Mouse (Mus musculus): ENCODE data around the gene Ezh1.

DNA sequence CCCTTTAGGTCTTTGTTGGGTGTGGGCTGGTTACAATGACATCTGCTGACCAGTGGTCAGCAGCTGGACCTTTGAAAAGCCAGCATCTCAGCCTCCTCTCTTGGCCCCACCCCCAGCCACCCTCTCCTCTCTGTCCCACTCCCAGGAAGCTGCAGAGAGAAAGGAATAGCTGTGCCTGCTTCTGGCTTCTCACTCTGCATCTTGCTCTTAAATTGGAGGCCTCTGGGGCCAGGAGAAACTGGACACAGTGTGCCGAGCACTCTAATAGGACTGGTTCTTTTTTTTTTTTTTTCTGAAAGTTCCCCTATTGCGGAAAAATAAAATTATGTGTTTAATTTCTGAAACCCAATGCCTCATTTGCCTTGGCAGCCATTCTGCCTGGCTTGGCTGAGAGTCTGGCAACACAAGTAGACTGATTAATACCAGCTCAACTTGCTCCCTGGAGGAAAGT is 3.8 kb upstream of the Ezh1 start:
- TF ChIP-seq CTCF (IDR thresholded peaks at IDR 0.05; ENCODE audit: borderline replicate concordance, insufficient read depth, low read length): no peak
- no peak for TF ChIP-seq POLR2A (IDR thresholded peaks at IDR 0.05; ENCODE audit: low read depth, low read length)
